Mouse (Mus musculus): ENCODE data around the gene Gm49369. TPM values are rescaled to one million over a fixed set of nuclear protein-coding genes. Genes with fewer than 3 reads are reported as not detected.

The Gm49369 gene
- polyA plus RNA-seq, 2 experiments: 0.29 TPM; not detected in 1

- H3K9me3 ChIP-seq (ENCODE audit: control insufficient read depth, low read length): no peaks in the 10 kb centered on the region
- H3K4me2 ChIP-seq (ENCODE audit: low read depth): no peak overlapping the region
- ATAC-seq (ENCODE audit: insufficient read depth): no peak
- H3K27ac ChIP-seq: no peak overlapping the region
- H3K36me3 ChIP-seq (replicated peaks; ENCODE audit: control insufficient read depth, insufficient read depth, low read depth): no peaks in the 10 kb centered on the region
- TF ChIP-seq EP300 (IDR thresholded peaks at IDR 0.05; ENCODE audit: low read depth): no peak
- no peak for TF ChIP-seq CTCF (IDR thresholded peaks at IDR 0.05; ENCODE audit: low read depth)
- 48% methylated on average over 6 of the region's 6 CpGs for WGBS (ENCODE audit: insufficient replicate concordance)
- H3K27me3 ChIP-seq (ENCODE audit: control insufficient read depth, insufficient read depth, low read length): peaks cover 28% of the 10 kb centered on the region
- H3K4me1 ChIP-seq (replicated peaks; ENCODE audit: control insufficient read depth in 2 of 2, insufficient read depth in 2 of 2, low read length in 1 of 2): 0 out of 4 replicates have a peak, but pooled peaks cover 0 to 2% of the 10 kb centered on the region in 2 experiments
- no peak for DNase-seq (ENCODE audit: low read depth in 3 of 3, low spot score in 3 of 3)
- H3K9ac ChIP-seq (replicated peaks): no peak overlapping the region
- no peak overlapping the region for H3K4me3 ChIP-seq (ENCODE audit: insufficient read depth in 1 of 2, low read depth in 2 of 2, low read length in 2 of 2)
Measured at GRCm38 (mm10) chr7:142369820-142370219, 12.6 kb downstream of the Gm49369 start.

- TF ChIP-seq EP300 (IDR thresholded peaks at IDR 0.05; ENCODE audit: low read depth) (no peak), CTCF (IDR thresholded peaks at IDR 0.05; ENCODE audit: low read depth) (no peak)
- Histone ChIP-seq H3K36me3 (replicated peaks; ENCODE audit: control insufficient read depth, insufficient read depth, low read depth) (no peaks in the 10 kb centered on the region), H3K9ac (replicated peaks) (no peak overlapping the region), H3K4me1 (replicated peaks; ENCODE audit: control insufficient read depth in 2 of 2, insufficient read depth in 2 of 2, low read length in 1 of 2) (0 out of 4 replicates have a peak, but pooled peaks cover 0 to 2% of the 10 kb centered on the region in 2 experiments), H3K9me3 (ENCODE audit: control insufficient read depth, low read length) (no peaks in the 10 kb centered on the region), H3K4me3 (ENCODE audit: insufficient read depth in 1 of 2, low read depth in 2 of 2, low read length in 2 of 2) (no peak overlapping the region), H3K4me2 (ENCODE audit: low read depth) (no peak overlapping the region), H3K27me3 (ENCODE audit: control insufficient read depth, insufficient read depth, low read length) (peaks cover 28% of the 10 kb centered on the region), H3K27ac (no peak overlapping the region)
- WGBS (ENCODE audit: insufficient replicate concordance): 52% methylated on average over 2 of the region's 2 CpGs
- DNase-seq (ENCODE audit: low read depth in 3 of 3, low spot score in 3 of 3) (no peak), ATAC-seq (ENCODE audit: insufficient read depth) (no peak)
Measured at GRCm38 (mm10) chr7:142368856-142369255, 13.6 kb downstream of the Gm49369 start.

- Histone ChIP-seq H3K4me2 (ENCODE audit: low read depth) (no peak overlapping the region), H3K27ac (no peak overlapping the region), H3K4me1 (replicated peaks; ENCODE audit: control insufficient read depth in 2 of 2, insufficient read depth in 2 of 2, low read length in 1 of 2) (0 out of 4 replicates have a peak, but pooled peaks cover 0 to 6% of the 10 kb centered on the region in 2 experiments), H3K36me3 (replicated peaks; ENCODE audit: control insufficient read depth, insufficient read depth, low read depth) (no peaks in the 10 kb centered on the region), H3K9ac (replicated peaks) (no peak overlapping the region), H3K4me3 (ENCODE audit: insufficient read depth in 1 of 2, low read depth in 2 of 2, low read length in 2 of 2) (no peak overlapping the region), H3K9me3 (ENCODE audit: control insufficient read depth, low read length) (no peaks in the 10 kb centered on the region), H3K27me3 (ENCODE audit: control insufficient read depth, insufficient read depth, low read length) (no peaks in the 10 kb centered on the region)
- ATAC-seq (ENCODE audit: insufficient read depth) (no peak), DNase-seq (ENCODE audit: low read depth in 3 of 3, low spot score in 3 of 3) (no peak)
- TF ChIP-seq EP300 (IDR thresholded peaks at IDR 0.05; ENCODE audit: low read depth): no peak
- no peak for TF ChIP-seq CTCF (IDR thresholded peaks at IDR 0.05; ENCODE audit: low read depth)
- 68% methylated on average over 4 of the region's 4 CpGs for WGBS (ENCODE audit: insufficient replicate concordance)
Measured at GRCm38 (mm10) chr7:142363107-142363506, 19.4 kb downstream of the Gm49369 start.

- Histone ChIP-seq H3K36me3 (replicated peaks; ENCODE audit: control insufficient read depth, insufficient read depth, low read depth) (no peaks in the 10 kb centered on the region), H3K27ac (no peak overlapping the region), H3K4me1 (replicated peaks; ENCODE audit: control insufficient read depth in 2 of 2, insufficient read depth in 2 of 2, low read length in 1 of 2) (peaks cover 3 to 8% of the 10 kb centered on the region in 2 experiments; a peak in 3 of 4 replicates), H3K4me2 (ENCODE audit: low read depth) (no peak overlapping the region), H3K4me3 (ENCODE audit: insufficient read depth in 1 of 2, low read depth in 2 of 2, low read length in 2 of 2) (no peak overlapping the region), H3K9ac (replicated peaks) (no peak overlapping the region), H3K9me3 (ENCODE audit: control insufficient read depth, low read length) (no peaks in the 10 kb centered on the region), H3K27me3 (ENCODE audit: control insufficient read depth, insufficient read depth, low read length) (no peaks in the 10 kb centered on the region)
- ATAC-seq (ENCODE audit: insufficient read depth) (no peak), DNase-seq (ENCODE audit: low read depth in 3 of 3, low spot score in 3 of 3) (no peak)
- no peak for TF ChIP-seq EP300 (IDR thresholded peaks at IDR 0.05; ENCODE audit: low read depth)
- peak; percentile 56 for TF ChIP-seq CTCF (IDR thresholded peaks at IDR 0.05; ENCODE audit: low read depth)
Measured at GRCm38 (mm10) chr7:142360743-142361142, 21.7 kb downstream of the Gm49369 start.

GRCm38 (mm10) chr7:142359129-142359528, 23.3 kb downstream of the Gm49369 start:
- no peaks in the 10 kb centered on the region for H3K9me3 ChIP-seq (ENCODE audit: control insufficient read depth, low read length)
- H3K27me3 ChIP-seq (ENCODE audit: control insufficient read depth, insufficient read depth, low read length): no peaks in the 10 kb centered on the region
- DNase-seq (ENCODE audit: low read depth in 3 of 3, low spot score in 3 of 3) (no peak), ATAC-seq (ENCODE audit: insufficient read depth) (no peak)
- no peaks in the 10 kb centered on the region for H3K36me3 ChIP-seq (replicated peaks; ENCODE audit: control insufficient read depth, insufficient read depth, low read depth)
- no peak for TF ChIP-seq EP300 (IDR thresholded peaks at IDR 0.05; ENCODE audit: low read depth)
- TF ChIP-seq CTCF (IDR thresholded peaks at IDR 0.05; ENCODE audit: low read depth): no peak
- no peak overlapping the region for H3K9ac ChIP-seq (replicated peaks)
- no peak overlapping the region for H3K27ac ChIP-seq
- H3K4me3 ChIP-seq (ENCODE audit: insufficient read depth in 1 of 2, low read depth in 2 of 2, low read length in 2 of 2): no peak overlapping the region
- peaks cover 19 to 21% of the 10 kb centered on the region in 2 experiments for H3K4me1 ChIP-seq (replicated peaks; ENCODE audit: control insufficient read depth in 2 of 2, insufficient read depth in 2 of 2, low read length in 1 of 2)
- H3K4me2 ChIP-seq (ENCODE audit: low read depth): no peak overlapping the region
- 61% methylated on average over 8 of the region's 8 CpGs for WGBS (ENCODE audit: insufficient replicate concordance)
